Mouse (Mus musculus) lung, postnatal 10 days (tissue): ENCODE results near the gene Olfr77.

Source experiments
- DNase-seq: peaks from one replicate; pipeline ENCODE4 v3.0.0; 2021

Gene Olfr77

GRCm38 (mm10) chr9:19916565-19916964 is at the start of gene Olfr77:
Gene Olfr77 (plus strand): TSS chr9:19916865.
- no peak for DNase-seq

GRCm38 (mm10) chr9:19887904-19888303 is 28.8 kb upstream of the Olfr77 start, which contains the start of gene Olfr862:
Gene Olfr862 (minus strand): TSS chr9:19888004.
- no peak for DNase-seq

GRCm38 (mm10) chr9:19911170-19911569 is 5.5 kb upstream of the Olfr77 start:
- DNase-seq = no peak
